Mouse (Mus musculus): ENCODE results near the gene Pp2d1. TPM values are rescaled to one million over a fixed set of nuclear protein-coding genes. Genes with fewer than 3 reads are reported as not detected.

The Pp2d1 gene
- polyA plus RNA-seq, 1 experiment from 2014 or later = 0.39 TPM

- whole genome bisulfite sequencing = 18% methylated on average over 26 of the region's 26 CpGs
- Histone ChIP-seq H3K36me3 (ENCODE audit: poor library complexity, severe bottlenecking) (no peaks in the 10 kb centered on the region), H3K4me3 (peak within 1 kb of the TSS; percentile 43), H3K4me2 (peak within 1 kb of the TSS; percentile 68), H3K27me3 (no peaks in the 10 kb centered on the region), H3K27ac (no peak within 1 kb of the TSS), H3K4me1 (peaks cover 12% of the 10 kb centered on the region), H3K9me3 (replicated peaks) (no peaks in the 10 kb centered on the region), H3K9ac (peak within 1 kb of the TSS; percentile 62)
- ATAC-seq = peak; percentile 98
These were observed 76.4 kb downstream of the Pp2d1 start, which contains the start of gene Efhb for GRCm38 (mm10) chr17:53462603-53463495. Efhb (minus strand) TSS chr17:53463321.

Other genes starting within 250 kb of the Pp2d1 start
- 0.46 and 1.1 TPM in 2 replicates for gene Efhb, start 76.1 kb downstream of the Pp2d1 start, polyA plus RNA-seq (2015; fragmentation: Nextera tagmentation; extraction: Ambion mirVana)
- gene Rab5a, start 60.2 kb downstream of the Pp2d1 start, polyA plus RNA-seq (2015; fragmentation: Nextera tagmentation; extraction: Ambion mirVana) = 84.1 and 87.4 TPM in 2 replicates
- 7.0 and 7.5 TPM in 2 replicates for gene Kat2b, start 27.4 kb upstream of the Pp2d1 start, polyA plus RNA-seq (2015; fragmentation: Nextera tagmentation; extraction: Ambion mirVana)
- 38.4 and 48.5 TPM in 2 replicates for gene Sgo1, start 149.9 kb upstream of the Pp2d1 start, polyA plus RNA-seq (2015; fragmentation: Nextera tagmentation; extraction: Ambion mirVana)

Data from forebrain, embryonic 13.5 days (tissue).